9 mouse cellular contexts compared by ENCODE assay signal in genomic region chr14:124676506-124677177, GRCm38 (mm10). TPM values are rescaled to one million over a fixed set of nuclear protein-coding genes. Genes with fewer than 3 reads are reported as not detected.
DNase-seq lines count a peak whose midpoint lies in the region; ATAC-seq and TF ChIP-seq lines count a peak whose summit lies in the region.
"Had no signal": no experiment of that assay in that cellular context is flagged by ENCODE, and none has a peak within 500 bp of the region (broad histone marks: within the 10 kb centered on the region; RNA-seq: fewer than 3 reads in every experiment).

TSS of gene Fgf14 (minus strand) at chr14:124677127.

- H3K27me3 ChIP-seq in cerebellum, adult 2 months (ENCODE audit: control insufficient read depth, insufficient read depth, low read length): no peaks in the 10 kb centered on the region
- H3K27me3 ChIP-seq in lung, embryonic 16.5 days (ENCODE audit: control insufficient read depth, insufficient read depth, low read depth, low read length): peaks cover 21% of the 10 kb centered on the region
- no peaks in the 10 kb centered on the region for H3K27me3 ChIP-seq in lung, postnatal 0 days (replicated peaks; ENCODE audit: insufficient read depth, low read length)
- H3K27me3 ChIP-seq in stomach, embryonic 16.5 days (ENCODE audit: control insufficient read depth, insufficient read depth, low read length): no peaks in the 10 kb centered on the region

- no peak for ATAC-seq in lung, embryonic 16.5 days (ENCODE audit: low read depth)
- no peak for ATAC-seq in lung, postnatal 0 days
- ATAC-seq in stomach, embryonic 16.5 days (ENCODE audit: insufficient read depth, low FRiP score): no peak

- H3K4me2 ChIP-seq in lung, embryonic 16.5 days (ENCODE audit: low read depth, low read length): peak within 1 kb of the TSS; percentile 48
- no peak within 1 kb of the TSS; the same call in 1 of the 2 replicates for H3K4me2 ChIP-seq in lung, postnatal 0 days (replicated peaks; ENCODE audit: low read depth, low read length)
- H3K4me2 ChIP-seq in stomach, embryonic 16.5 days (ENCODE audit: low read depth, low read length): peak within 1 kb of the TSS; percentile 59

- no peak within 1 kb of the TSS for H3K9ac ChIP-seq in lung, embryonic 16.5 days (ENCODE audit: low read length)
- no peak within 1 kb of the TSS for H3K9ac ChIP-seq in lung, postnatal 0 days (replicated peaks; ENCODE audit: low read depth)
- peak within 1 kb of the TSS; percentile 58 for H3K9ac ChIP-seq in stomach, embryonic 16.5 days (ENCODE audit: low read length)

- no peak for TF ChIP-seq CTCF in cerebellum, adult 2 months (IDR thresholded peaks at IDR 0.05; ENCODE audit: borderline replicate concordance, insufficient read depth, low read depth, low read length)
- TF ChIP-seq CTCF in lung, postnatal 0 days (IDR thresholded peaks at IDR 0.05): no peak

- H3K9me3 ChIP-seq in lung, embryonic 16.5 days (ENCODE audit: control insufficient read depth, low read length): no peaks in the 10 kb centered on the region
- H3K9me3 ChIP-seq in lung, postnatal 0 days (ENCODE audit: low read length): no peaks in the 10 kb centered on the region
- no peaks in the 10 kb centered on the region for H3K9me3 ChIP-seq in stomach, embryonic 16.5 days (replicated peaks; ENCODE audit: control insufficient read depth, low read length)

- H3K4me3 ChIP-seq in cerebellum, adult 2 months (replicated peaks; ENCODE audit: insufficient read depth, low read depth, low read length): peak within 1 kb of the TSS; percentile 94
- H3K4me3 ChIP-seq in lung, embryonic 16.5 days (ENCODE audit: low read length): peak within 1 kb of the TSS; percentile 10
- H3K4me3 ChIP-seq in lung, postnatal 0 days (ENCODE audit: low read depth, low read length): no peak within 1 kb of the TSS
- peak within 1 kb of the TSS; percentile 46 for H3K4me3 ChIP-seq in stomach, embryonic 16.5 days (replicated peaks; ENCODE audit: low read length)

- H3K4me1 ChIP-seq in cerebellum, adult 2 months (ENCODE audit: control insufficient read depth, insufficient read depth, low read length): no peaks in the 10 kb centered on the region; the same call in 1 of the 2 replicates
- H3K4me1 ChIP-seq in lung, embryonic 16.5 days (replicated peaks; ENCODE audit: control insufficient read depth, insufficient read depth, low read length): no peaks in the 10 kb centered on the region
- H3K4me1 ChIP-seq in lung, postnatal 0 days (ENCODE audit: insufficient read depth, low read depth, low read length): no peaks in the 10 kb centered on the region
- peaks cover 6% of the 10 kb centered on the region; the same call in 1 of the 2 replicates for H3K4me1 ChIP-seq in stomach, embryonic 16.5 days (ENCODE audit: control insufficient read depth, insufficient read depth, low read length)

- peak within 1 kb of the TSS; percentile 93 for H3K27ac ChIP-seq in cerebellum, adult 2 months (ENCODE audit: insufficient read depth, low read length)
- H3K27ac ChIP-seq in lung, embryonic 16.5 days (ENCODE audit: low read length): no peak within 1 kb of the TSS
- no peak within 1 kb of the TSS for H3K27ac ChIP-seq in lung, postnatal 0 days (ENCODE audit: low read length)
- no peak within 1 kb of the TSS for H3K27ac ChIP-seq in stomach, embryonic 16.5 days (ENCODE audit: low read length)

- no peaks in the 10 kb centered on the region for H3K36me3 ChIP-seq in lung, embryonic 16.5 days (ENCODE audit: control insufficient read depth, insufficient read depth, low read length)
- no peaks in the 10 kb centered on the region for H3K36me3 ChIP-seq in lung, postnatal 0 days (ENCODE audit: insufficient read depth, low read length)
- H3K36me3 ChIP-seq in stomach, embryonic 16.5 days (ENCODE audit: control insufficient read depth, insufficient read depth, low read length): no peaks in the 10 kb centered on the region

- TF ChIP-seq POLR2A in cerebellum, adult 2 months (IDR thresholded peaks at IDR 0.05; ENCODE audit: borderline replicate concordance, insufficient read depth, low read length): 0 out of 2 replicates have a peak, but pooled peaks have one; percentile 15

- intact Hi-C loops in left cerebral cortex, postnatal 36 days (cut with DNase I): loop anchor here (10.0 kb wide), 2 partner anchors 262 to 452 kb away; no protein-coding TSS in a partner anchor

- no peak for DNase-seq in cerebellum, adult 2 months
- DNase-seq in cerebellum, adult 18-20 months: no peak
- no peak for DNase-seq in lung, postnatal 0 days (ENCODE audit: low spot score)
- DNase-seq in left cerebral cortex, postnatal 36 days (ENCODE audit: low spot score in 2 of 2): no peak
- no peak for DNase-seq in gastrocnemius, adult 18-20 months (ENCODE audit: low spot score)
- no peak for DNase-seq in gastrocnemius, postnatal 10 days

- under 1% methylated on average over 12 of the region's 12 CpGs for WGBS in cerebellum, adult 2 months
- WGBS in lung, embryonic 16.5 days: 18% methylated on average over 12 of the region's 12 CpGs
- 21% methylated on average over 12 of the region's 12 CpGs for WGBS in lung, postnatal 0 days
- 13% methylated on average over 12 of the region's 12 CpGs for WGBS in stomach, embryonic 16.5 days

- TF ChIP-seq EP300 in lung, postnatal 0 days (IDR thresholded peaks at IDR 0.05): no peak

RNA-seq across cellular contexts. Expression of gene Fgf14, which starts in this region (rescaled TPM):
- 32.5 and 41.1 TPM in 2 replicates for polyA plus RNA-seq in cerebellum, adult 2 months (2012; rRNA removed)
- polyA plus RNA-seq in lung, embryonic 16.5 days (2015; fragmentation: Nextera tagmentation; extraction: Ambion mirVana): 0.65 and 1.4 TPM in 2 replicates
- 0.06 and 0.08 TPM in 2 replicates for polyA plus RNA-seq in lung, postnatal 0 days (2015; fragmentation: Nextera tagmentation; extraction: Ambion mirVana)
- 10 to 100 TPM; 53.0 to 57.3 TPM for total RNA-seq in left cerebral cortex, postnatal 36 days (2021)
- polyA plus RNA-seq in stomach, embryonic 16.5 days (2015; fragmentation: Nextera tagmentation; extraction: Ambion mirVana): 2.4 and 2.6 TPM in 2 replicates
- not detected for total RNA-seq in gastrocnemius, adult 18-20 months (2021)
- total RNA-seq in gastrocnemius, postnatal 10 days (2021): under 1 TPM; 0.11 to 0.12 TPM
- polyA plus RNA-seq: liver, embryonic 16.5 days had no signal

Comparison
In these comparisons a context has a peak if more than half of its experiments do, and no peak if none do; other contexts are left out.
1. RNA of gene Fgf14 (total RNA-seq): 53.0 to 57.3 TPM in left cerebral cortex, postnatal 36 days; 0.11 to 0.12 TPM in gastrocnemius, postnatal 10 days and not detected in gastrocnemius, adult 18-20 months; every median in the first group is over 10 times any median in the second.